Mouse (Mus musculus): ENCODE measurements at regions not wholly inside any gene's neighbourhood (a gene's known extent, or its start where the extent isn't known, plus 50 kb on each side); places are given as distances from the start of the nearest gene placed in this dataset.

GRCm38 (mm10) chr12:54283011-54283410, 79.4 kb upstream of the Egln3 start:
- TF ChIP-seq CTCF (conservative IDR thresholded peaks at IDR 0.05; ENCODE audit: low read length) (no peak), NANOG (IDR thresholded peaks at IDR 0.05; ENCODE audit: borderline replicate concordance, low read length) (no peak)

All from E14TG2a.4 (cell line).